Mouse (Mus musculus) lung, adult 2 months (tissue): ENCODE results near the gene Irak3.

Source experiments
- CTCF ChIP-seq: fragments of 200-500 bp; IDR thresholded peaks from 2 replicates; pipeline ENCODE4 v1.5.1; 2011; ENCODE audit warnings: mild to moderate bottlenecking, low read length, control low read depth; ENCODE audit not compliant: insufficient read depth
- POLR2A ChIP-seq: fragments of 200-500 bp; IDR thresholded peaks from 2 replicates; pipeline ENCODE4 v1.6.1; 2011; ENCODE audit warnings: low read depth, mild to moderate bottlenecking, control low read depth, low read length, borderline replicate concordance; ENCODE audit errors: extremely low read depth

- no peak for TF ChIP-seq CTCF
- no peak for TF ChIP-seq POLR2A
Observed at GRCm38 (mm10) chr10:120125465-120125857, 76.5 kb downstream of the Irak3 start.
